Mouse (Mus musculus): ENCODE results near the gene Tmem26. TPM values are rescaled to one million over a fixed set of nuclear protein-coding genes. Genes with fewer than 3 reads are reported as not detected.
A peak's percentile ranks its signal among the peaks of the same experiment; 100 is the strongest.

The Tmem26 gene
- polyA plus RNA-seq, 1 experiment: 8.5 TPM

DNA sequence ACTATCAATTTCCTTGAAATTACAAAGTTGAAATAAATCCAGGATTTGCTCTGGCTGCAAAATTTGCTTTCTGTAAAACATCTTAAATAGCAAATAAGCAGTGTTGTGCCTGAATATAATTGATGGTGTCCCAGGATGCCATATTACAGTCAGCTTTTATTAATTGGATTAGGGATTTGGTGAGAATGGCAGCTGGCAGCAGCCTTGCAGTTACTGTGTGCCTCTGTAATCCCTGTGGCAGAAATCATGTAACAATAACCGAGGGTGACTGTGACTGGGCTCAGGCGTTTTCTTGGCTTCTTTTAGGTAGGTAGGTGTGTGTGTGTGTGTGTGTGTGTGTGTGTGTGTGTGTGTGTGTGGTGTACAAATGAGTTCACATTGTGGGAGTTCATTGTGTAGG is 16.8 kb downstream of the Tmem26 start:
- Histone ChIP-seq H3K4me1 (ENCODE audit: control insufficient read depth, insufficient read depth, insufficient read length) (0 out of 2 replicates have a peak, but pooled peaks cover 2% of the 10 kb centered on the region), H3K27me3 (ENCODE audit: control insufficient read depth, insufficient read depth, low read length) (no peaks in the 10 kb centered on the region), H3K4me3 (ENCODE audit: extremely low read depth, insufficient read depth, insufficient read length) (no peak overlapping the region), H3K27ac (ENCODE audit: insufficient read depth, low read length) (no peak overlapping the region), H3K36me3 (ENCODE audit: control insufficient read depth, insufficient read depth, low read length) (no peaks in the 10 kb centered on the region)
- no peak for DNase-seq (ENCODE audit: low read depth in 1 of 2, low spot score in 2 of 2)
- WGBS: 87% methylated on average over 2 of the region's 2 CpGs
- TF ChIP-seq CTCF (IDR thresholded peaks at IDR 0.05; ENCODE audit: extremely low read depth, insufficient read depth, insufficient read length, insufficient replicate concordance) (no peak), POLR2A (IDR thresholded peaks at IDR 0.05; ENCODE audit: low read depth, low read length) (no peak)

DNA sequence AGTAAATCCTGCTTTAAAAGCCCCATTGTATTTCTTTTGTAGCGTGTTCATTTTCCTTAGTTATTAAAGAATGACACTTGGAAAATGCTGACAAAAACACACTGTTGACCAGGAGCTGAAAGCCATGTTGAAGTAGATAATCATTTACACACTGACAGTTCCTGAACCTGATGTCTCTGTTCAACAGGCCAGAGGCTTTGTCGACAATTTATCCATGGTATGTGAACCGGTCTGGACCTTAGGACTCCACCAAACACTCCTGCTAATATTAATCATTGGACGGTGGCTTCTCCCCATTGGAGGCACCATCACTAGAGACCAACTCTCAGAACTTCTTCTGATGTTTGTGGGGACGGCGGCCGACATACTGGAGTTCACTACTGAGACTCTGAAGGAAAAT is 27.5 kb downstream of the Tmem26 start:
- TF ChIP-seq POLR2A (IDR thresholded peaks at IDR 0.05; ENCODE audit: low read depth, low read length) (no peak), CTCF (IDR thresholded peaks at IDR 0.05; ENCODE audit: extremely low read depth, insufficient read depth, insufficient read length, insufficient replicate concordance) (no peak)

DNA sequence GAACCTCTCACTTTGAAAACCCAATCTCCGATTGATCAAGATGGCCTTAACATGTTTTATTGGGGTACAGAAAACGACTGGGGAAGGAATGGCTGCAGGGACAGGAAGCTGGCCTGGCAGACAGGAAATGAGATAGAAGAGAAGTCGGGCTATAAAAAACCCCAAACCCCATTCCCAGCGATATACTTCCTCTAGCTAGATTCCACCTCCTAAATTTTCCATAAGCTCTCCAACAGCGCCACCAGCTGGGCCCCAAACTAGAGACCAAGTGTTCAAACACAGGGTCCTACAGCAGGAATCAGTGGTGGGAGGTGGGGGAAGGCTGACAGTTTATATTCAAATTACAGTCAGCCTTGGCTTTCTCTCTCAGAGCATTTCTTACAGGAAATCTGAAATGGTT is 35.8 kb downstream of the Tmem26 start:
- 19% methylated on average over 5 of the region's 5 CpGs for WGBS
- no peaks in the 10 kb centered on the region for H3K27me3 ChIP-seq (ENCODE audit: control insufficient read depth, insufficient read depth, low read length)
- H3K27ac ChIP-seq (ENCODE audit: insufficient read depth, low read length): no peak overlapping the region
- H3K4me1 ChIP-seq (ENCODE audit: control insufficient read depth, insufficient read depth, insufficient read length): 0 out of 2 replicates have a peak, but pooled peaks cover 4% of the 10 kb centered on the region
- H3K36me3 ChIP-seq (ENCODE audit: control insufficient read depth, insufficient read depth, low read length): no peaks in the 10 kb centered on the region
- TF ChIP-seq POLR2A (IDR thresholded peaks at IDR 0.05; ENCODE audit: low read depth, low read length) (no peak), CTCF (IDR thresholded peaks at IDR 0.05; ENCODE audit: extremely low read depth, insufficient read depth, insufficient read length, insufficient replicate concordance) (0 out of 2 replicates have a peak, but pooled peaks have one; percentile 22)
- H3K4me3 ChIP-seq (ENCODE audit: extremely low read depth, insufficient read depth, insufficient read length): no peak overlapping the region
- DNase-seq (ENCODE audit: low read depth in 1 of 2, low spot score in 2 of 2): peak in 1 of 2 experiments; percentile 25

More for the DNA sequence above, 27.5 kb downstream of the Tmem26 start:
- no peaks in the 10 kb centered on the region for H3K27me3 ChIP-seq (ENCODE audit: control insufficient read depth, insufficient read depth, low read length)
- H3K4me3 ChIP-seq (ENCODE audit: extremely low read depth, insufficient read depth, insufficient read length): no peak overlapping the region
- DNase-seq (ENCODE audit: low read depth in 1 of 2, low spot score in 2 of 2): no peak
- 90% methylated on average over 7 of the region's 7 CpGs for WGBS
- H3K4me1 ChIP-seq (ENCODE audit: control insufficient read depth, insufficient read depth, insufficient read length): no peaks in the 10 kb centered on the region
- no peak overlapping the region for H3K27ac ChIP-seq (ENCODE audit: insufficient read depth, low read length)
- no peaks in the 10 kb centered on the region for H3K36me3 ChIP-seq (ENCODE audit: control insufficient read depth, insufficient read depth, low read length)

DNA sequence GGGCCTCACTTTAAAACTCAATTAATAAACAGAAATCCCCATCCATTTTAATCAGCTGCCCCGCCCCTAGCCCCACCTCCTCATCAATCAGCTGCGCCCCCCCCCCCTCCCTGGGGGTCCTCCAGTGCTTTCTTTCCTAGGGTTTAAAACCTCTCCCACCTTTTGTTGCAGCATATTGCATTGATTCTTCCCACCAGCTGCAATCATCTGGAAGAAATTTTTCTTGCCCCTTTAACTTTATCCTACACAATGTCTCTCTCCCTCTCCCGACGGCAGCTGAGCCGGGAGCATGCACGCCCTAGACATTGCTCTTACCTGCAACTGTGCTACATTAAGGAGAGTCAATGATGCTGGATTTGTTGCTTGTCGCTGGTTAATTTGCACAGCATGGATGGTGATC is 36.3 kb downstream of the Tmem26 start:
- Histone ChIP-seq H3K27me3 (ENCODE audit: control insufficient read depth, insufficient read depth, low read length) (no peaks in the 10 kb centered on the region), H3K4me1 (ENCODE audit: control insufficient read depth, insufficient read depth, insufficient read length) (0 out of 2 replicates have a peak, but pooled peaks cover 4% of the 10 kb centered on the region), H3K36me3 (ENCODE audit: control insufficient read depth, insufficient read depth, low read length) (no peaks in the 10 kb centered on the region), H3K27ac (ENCODE audit: insufficient read depth, low read length) (no peak overlapping the region), H3K4me3 (ENCODE audit: extremely low read depth, insufficient read depth, insufficient read length) (no peak overlapping the region)
- no peak for DNase-seq (ENCODE audit: low read depth in 1 of 2, low spot score in 2 of 2)
- 93% methylated on average over 7 of the region's 7 CpGs for WGBS
- TF ChIP-seq CTCF (IDR thresholded peaks at IDR 0.05; ENCODE audit: extremely low read depth, insufficient read depth, insufficient read length, insufficient replicate concordance): no peak
- no peak for TF ChIP-seq POLR2A (IDR thresholded peaks at IDR 0.05; ENCODE audit: low read depth, low read length)

DNA sequence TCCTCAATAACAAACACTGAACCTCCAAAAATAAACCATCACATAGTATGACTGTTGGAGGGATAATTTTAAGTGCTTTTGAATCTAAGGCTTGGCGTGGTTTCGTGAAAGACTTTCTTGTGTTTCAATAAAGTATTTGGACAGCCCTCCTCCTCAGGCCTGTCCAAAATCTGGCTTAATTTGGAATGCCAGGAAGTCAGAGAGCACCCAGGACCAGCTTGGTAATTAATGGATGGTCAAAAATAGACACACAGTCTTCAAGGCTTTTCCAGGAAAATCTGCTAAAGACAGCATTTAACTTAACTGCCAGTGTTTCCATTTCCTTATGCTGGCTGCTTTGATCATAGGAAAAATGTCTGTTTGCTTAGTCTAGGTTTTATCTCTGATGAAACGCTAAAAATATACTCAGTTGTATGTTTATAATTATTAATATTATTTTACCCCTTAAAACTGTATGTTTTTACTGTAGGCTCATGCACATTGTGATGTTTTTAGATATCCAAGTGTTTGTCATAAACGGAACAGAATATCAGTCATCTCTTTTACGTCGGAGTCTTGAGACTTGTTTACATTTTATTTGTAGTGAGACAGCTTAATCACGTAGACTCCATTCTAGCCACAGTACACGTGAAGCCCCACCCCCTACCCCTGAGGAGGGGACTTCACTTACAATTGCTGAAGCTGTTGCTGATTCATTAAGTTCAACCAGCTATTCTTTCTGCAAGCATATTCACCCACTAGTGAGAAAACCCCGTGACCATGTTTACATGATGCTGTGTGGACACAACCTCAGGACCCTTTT is 57.8 kb downstream of the Tmem26 start:
- Histone ChIP-seq H3K4me3 (ENCODE audit: extremely low read depth, insufficient read depth, insufficient read length) (no peak overlapping the region), H3K27me3 (ENCODE audit: control insufficient read depth, insufficient read depth, low read length) (no peaks in the 10 kb centered on the region), H3K36me3 (ENCODE audit: control insufficient read depth, insufficient read depth, low read length) (no peaks in the 10 kb centered on the region), H3K27ac (ENCODE audit: insufficient read depth, low read length) (no peak overlapping the region), H3K4me1 (ENCODE audit: control insufficient read depth, insufficient read depth, insufficient read length) (no peaks in the 10 kb centered on the region)
- 46% methylated on average over 9 of the region's 9 CpGs for WGBS
- DNase-seq (ENCODE audit: low read depth in 1 of 2, low spot score in 2 of 2): no peak
- TF ChIP-seq CTCF (IDR thresholded peaks at IDR 0.05; ENCODE audit: extremely low read depth, insufficient read depth, insufficient read length, insufficient replicate concordance) (no peak), POLR2A (IDR thresholded peaks at IDR 0.05; ENCODE audit: low read depth, low read length) (no peak)

DNA sequence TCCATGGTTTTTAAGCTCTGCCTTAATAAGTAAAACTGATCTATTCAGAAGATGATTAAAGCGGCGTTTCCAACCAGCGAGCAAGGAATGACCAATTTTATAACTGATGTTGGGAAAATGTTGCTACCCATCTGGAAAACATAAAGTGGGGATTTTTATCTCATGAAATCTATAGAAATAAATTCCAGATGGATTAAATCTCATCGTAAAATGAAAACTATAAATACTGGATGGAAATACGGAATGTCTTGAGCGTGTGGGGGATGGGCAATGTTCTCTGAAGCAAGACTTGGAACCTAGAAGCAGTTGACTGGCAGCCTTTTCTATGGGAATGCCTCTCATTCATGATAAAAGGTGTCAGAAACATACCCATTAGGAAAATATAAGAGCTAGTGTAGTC is 59.3 kb downstream of the Tmem26 start:
- no peaks in the 10 kb centered on the region for H3K4me1 ChIP-seq (ENCODE audit: control insufficient read depth, insufficient read depth, insufficient read length)
- H3K4me3 ChIP-seq (ENCODE audit: extremely low read depth, insufficient read depth, insufficient read length): no peak overlapping the region
- H3K27me3 ChIP-seq (ENCODE audit: control insufficient read depth, insufficient read depth, low read length): no peaks in the 10 kb centered on the region
- no peak for DNase-seq (ENCODE audit: low read depth in 1 of 2, low spot score in 2 of 2)
- 96% methylated on average over 6 of the region's 6 CpGs for WGBS
- H3K27ac ChIP-seq (ENCODE audit: insufficient read depth, low read length): no peak overlapping the region
- H3K36me3 ChIP-seq (ENCODE audit: control insufficient read depth, insufficient read depth, low read length): no peaks in the 10 kb centered on the region
- no peak for TF ChIP-seq POLR2A (IDR thresholded peaks at IDR 0.05; ENCODE audit: low read depth, low read length)
- no peak for TF ChIP-seq CTCF (IDR thresholded peaks at IDR 0.05; ENCODE audit: extremely low read depth, insufficient read depth, insufficient read length, insufficient replicate concordance)

DNA sequence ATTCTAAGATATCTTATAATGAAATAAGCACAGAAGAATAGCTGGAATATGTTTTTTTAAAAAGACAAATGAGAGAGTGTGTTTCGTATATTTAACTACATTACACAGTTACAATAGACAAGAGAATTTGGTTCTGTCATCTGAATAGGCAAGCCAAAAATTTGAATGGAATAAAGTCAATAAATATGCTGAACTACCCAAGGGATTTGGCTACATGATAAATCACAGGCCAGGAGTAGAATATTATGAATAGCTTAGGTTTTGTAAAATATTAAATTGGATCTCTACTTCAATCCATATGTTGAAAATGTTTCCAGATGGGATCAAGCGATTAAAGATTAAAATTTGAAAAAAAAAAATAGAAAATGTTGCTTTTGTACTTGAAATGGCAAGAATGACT is 60.4 kb downstream of the Tmem26 start:
- 91% methylated on average over 2 of the region's 2 CpGs for WGBS

More for the DNA sequence above, 60.4 kb downstream of the Tmem26 start:
- no peaks in the 10 kb centered on the region for H3K4me1 ChIP-seq (ENCODE audit: control insufficient read depth, insufficient read depth, insufficient read length)
- H3K4me3 ChIP-seq (ENCODE audit: extremely low read depth, insufficient read depth, insufficient read length): no peak overlapping the region
- no peak for TF ChIP-seq CTCF (IDR thresholded peaks at IDR 0.05; ENCODE audit: extremely low read depth, insufficient read depth, insufficient read length, insufficient replicate concordance)
- no peak for TF ChIP-seq POLR2A (IDR thresholded peaks at IDR 0.05; ENCODE audit: low read depth, low read length)
- H3K27ac ChIP-seq (ENCODE audit: insufficient read depth, low read length): no peak overlapping the region
- H3K27me3 ChIP-seq (ENCODE audit: control insufficient read depth, insufficient read depth, low read length): no peaks in the 10 kb centered on the region
- no peak for DNase-seq (ENCODE audit: low read depth in 1 of 2, low spot score in 2 of 2)
- no peaks in the 10 kb centered on the region for H3K36me3 ChIP-seq (ENCODE audit: control insufficient read depth, insufficient read depth, low read length)
